Mouse (Mus musculus) frontal cortex, postnatal 10 days (tissue): ENCODE data around the gene Gfap.

Experiments used
- DNase-seq, 2 experiments: peaks; one replicate each; pipeline ENCODE4 v3.0.0; 2022; ENCODE audit warnings: low spot score in 2 of 2, mixed read lengths in 1 of 2

Gfap gene

GRCm38 (mm10) chr11:102837385-102837784 lies 63.3 kb downstream of the Gfap start:
- no peak for DNase-seq
